Mouse (Mus musculus) lung, embryonic 16.5 days (tissue): ENCODE data around the gene Hspbp1. TPM values are rescaled to one million over a fixed set of nuclear protein-coding genes. Genes with fewer than 3 reads are reported as not detected.

ENCODE experiments used
- ATAC-seq: fragments of 200-750 bp; cut with Nextera tagmentation; 2 replicates; pipeline ENCODE4 v1.8.0; 2017; ENCODE audit warnings: low read depth, mild to moderate bottlenecking, moderate library complexity
- H3K27ac ChIP-seq: fragments of 300-500 bp; sonication (generic); 2 replicates; pipeline ENCODE4 v1.5.1; 2014; ENCODE audit warnings: mild to moderate bottlenecking, control low read depth, low read length
- H3K27me3 ChIP-seq: fragments of 300-500 bp; sonication (generic); 2 replicates; pipeline ENCODE4 v1.6.1; 2014; ENCODE audit warnings: low read depth, low read length, mixed read lengths; ENCODE audit not compliant: control insufficient read depth, insufficient read depth
- H3K36me3 ChIP-seq: fragments of 300-500 bp; sonication (generic); 2 replicates; pipeline ENCODE4 v1.6.1; 2014; ENCODE audit warnings: low read length; ENCODE audit not compliant: control insufficient read depth, insufficient read depth
- H3K4me1 ChIP-seq: fragments of 300-500 bp; sonication (generic); replicated peaks from 2 replicates; pipeline ENCODE4 v1.6.1; 2014; ENCODE audit warnings: low read length, mixed read lengths; ENCODE audit not compliant: control insufficient read depth, insufficient read depth
- H3K4me2 ChIP-seq: fragments of 300-500 bp; sonication (generic); 2 replicates; pipeline ENCODE4 v1.6.1; 2014; ENCODE audit warnings: low read depth, low read length, control low read depth
- H3K4me3 ChIP-seq: fragments of 300-500 bp; sonication (generic); 2 replicates; pipeline ENCODE4 v1.5.1; 2014; ENCODE audit warnings: mild to moderate bottlenecking, low read length, control low read depth
- H3K9ac ChIP-seq: fragments of 300-500 bp; sonication (generic); 2 replicates; pipeline ENCODE4 v1.6.1; 2014; ENCODE audit warnings: low read length, control low read depth
- H3K9me3 ChIP-seq: fragments of 300-500 bp; sonication (generic); 2 replicates; pipeline ENCODE4 v1.6.1; 2016; ENCODE audit warnings: low read length; ENCODE audit not compliant: control insufficient read depth
- WGBS: fragments of 180-500 bp; shearing (Covaris S2); extraction: QIAGEN DNeasy Blood & Tissue Kit; methylation state at CpG from one replicate; pipeline ENCODE4 v1.1.7; 2014; 5-methylcytosine and 5-hydroxymethylcytosine counted together
- polyA plus RNA-seq: library from polyadenylated mRNA; unstranded; fragments of >200 nt; fragmentation: Nextera tagmentation; extraction: Ambion mirVana; gene quantifications from 2 replicates; pipeline ENCODE4 v1.2.1, GENCODE M21; 2015

Gene Hspbp1
- polyA plus RNA-seq, result 85.7 and 90.9 TPM in 2 replicates

- Histone ChIP-seq H3K27ac (peak within 1 kb of the TSS; percentile 17), H3K4me2 (peak within 1 kb of the TSS; percentile 92), H3K4me3 (peak within 1 kb of the TSS; percentile 75), H3K27me3 (no peaks in the 10 kb centered on the region; the same call in 1 of the 2 replicates), H3K9me3 (no peaks in the 10 kb centered on the region), H3K36me3 (peaks cover 3% of the 10 kb centered on the region), H3K4me1 (peaks cover 6% of the 10 kb centered on the region), H3K9ac (peak within 1 kb of the TSS; percentile 67)
- peak; percentile 98 for ATAC-seq
- WGBS, result under 1% methylated on average over 32 of the region's 32 CpGs
Measured at GRCm38 (mm10) chr7:4684632-4685417, at the start of gene Hspbp1. Gene Hspbp1 (minus strand): TSS chr7:4685068.

- Histone ChIP-seq H3K27ac (no peak overlapping the region), H3K9ac (no peak overlapping the region), H3K9me3 (no peaks in the 10 kb centered on the region), H3K4me1 (no peaks in the 10 kb centered on the region), H3K4me2 (no peak overlapping the region), H3K27me3 (no peaks in the 10 kb centered on the region), H3K36me3 (no peaks in the 10 kb centered on the region), H3K4me3 (no peak overlapping the region)
- WGBS, result 49% methylated on average over 6 of the region's 6 CpGs
- ATAC-seq, result no peak
Measured at GRCm38 (mm10) chr7:4732968-4733392, 48.1 kb upstream of the Hspbp1 start.

- Histone ChIP-seq H3K4me2 (no peak overlapping the region), H3K27me3 (no peaks in the 10 kb centered on the region), H3K9me3 (no peaks in the 10 kb centered on the region), H3K27ac (no peak overlapping the region), H3K4me1 (no peaks in the 10 kb centered on the region), H3K4me3 (no peak overlapping the region), H3K9ac (no peak overlapping the region), H3K36me3 (no peaks in the 10 kb centered on the region)
- no peak for ATAC-seq
- 75% methylated on average over 5 of the region's 5 CpGs for WGBS
Measured at GRCm38 (mm10) chr7:4731090-4731489, 46.2 kb upstream of the Hspbp1 start.

GRCm38 (mm10) chr7:4725169-4725568 is 40.3 kb upstream of the Hspbp1 start, which contains the start of gene Tmem150b:
Gene Tmem150b (minus strand): TSS chr7:4725249.
- 61% methylated on average over 7 of the region's 7 CpGs for WGBS
- no peak within 1 kb of the TSS for H3K4me3 ChIP-seq
- H3K27me3 ChIP-seq, result no peaks in the 10 kb centered on the region
- ATAC-seq, result no peak
- H3K4me1 ChIP-seq, result no peaks in the 10 kb centered on the region
- H3K27ac ChIP-seq, result no peak within 1 kb of the TSS
- no peak within 1 kb of the TSS for H3K9ac ChIP-seq
- no peaks in the 10 kb centered on the region for H3K36me3 ChIP-seq
- no peaks in the 10 kb centered on the region for H3K9me3 ChIP-seq
- H3K4me2 ChIP-seq, result no peak within 1 kb of the TSS

- no peak overlapping the region for H3K9ac ChIP-seq
- no peak overlapping the region for H3K4me2 ChIP-seq
- H3K9me3 ChIP-seq, result no peaks in the 10 kb centered on the region
- 17% methylated on average over 3 of the region's 3 CpGs for WGBS
- H3K27me3 ChIP-seq, result no peaks in the 10 kb centered on the region
- H3K4me3 ChIP-seq, result no peak overlapping the region
- no peaks in the 10 kb centered on the region for H3K4me1 ChIP-seq
- no peak overlapping the region for H3K27ac ChIP-seq
- ATAC-seq, result no peak
- no peaks in the 10 kb centered on the region for H3K36me3 ChIP-seq
Measured at GRCm38 (mm10) chr7:4724359-4724758, 39.5 kb upstream of the Hspbp1 start.

GRCm38 (mm10) chr7:4723508-4723907 is 38.6 kb upstream of the Hspbp1 start:
- H3K27ac ChIP-seq, result no peak overlapping the region
- peak overlapping the region; percentile 42 for H3K9ac ChIP-seq
- no peaks in the 10 kb centered on the region for H3K36me3 ChIP-seq
- WGBS, result 31% methylated on average over 12 of the region's 12 CpGs
- no peaks in the 10 kb centered on the region for H3K27me3 ChIP-seq
- H3K4me1 ChIP-seq, result no peaks in the 10 kb centered on the region
- peak overlapping the region; percentile 39 for H3K4me3 ChIP-seq
- peak; percentile 73 for ATAC-seq
- H3K4me2 ChIP-seq, result peak overlapping the region; percentile 55
- no peaks in the 10 kb centered on the region for H3K9me3 ChIP-seq

GRCm38 (mm10) chr7:4719276-4719675 is 34.4 kb upstream of the Hspbp1 start:
- no peak overlapping the region for H3K27ac ChIP-seq
- H3K9me3 ChIP-seq, result no peaks in the 10 kb centered on the region
- no peak overlapping the region for H3K4me2 ChIP-seq
- no peaks in the 10 kb centered on the region for H3K27me3 ChIP-seq
- H3K4me3 ChIP-seq, result no peak overlapping the region
- H3K36me3 ChIP-seq, result no peaks in the 10 kb centered on the region; the same call in 1 of the 2 replicates
- 86% methylated on average over 3 of the region's 3 CpGs for WGBS
- H3K4me1 ChIP-seq, result no peaks in the 10 kb centered on the region
- no peak for ATAC-seq
- H3K9ac ChIP-seq, result no peak overlapping the region

- Histone ChIP-seq H3K27me3 (no peaks in the 10 kb centered on the region), H3K9ac (no peak overlapping the region), H3K4me2 (no peak overlapping the region), H3K9me3 (no peaks in the 10 kb centered on the region), H3K36me3 (no peaks in the 10 kb centered on the region; the same call in 1 of the 2 replicates), H3K4me1 (no peaks in the 10 kb centered on the region), H3K4me3 (no peak overlapping the region), H3K27ac (no peak overlapping the region)
- WGBS, result 67% methylated on average over 6 of the region's 6 CpGs
- no peak for ATAC-seq
Measured at GRCm38 (mm10) chr7:4716955-4717354, 32.1 kb upstream of the Hspbp1 start.

- Histone ChIP-seq H3K4me2 (no peak overlapping the region), H3K4me1 (no peaks in the 10 kb centered on the region), H3K9me3 (no peaks in the 10 kb centered on the region), H3K36me3 (peaks cover 11% of the 10 kb centered on the region), H3K4me3 (no peak overlapping the region), H3K27me3 (no peaks in the 10 kb centered on the region), H3K27ac (no peak overlapping the region), H3K9ac (no peak overlapping the region)
- ATAC-seq, result no peak
- WGBS, result 79% methylated on average over 3 of the region's 3 CpGs
Measured at GRCm38 (mm10) chr7:4712594-4712993, 27.7 kb upstream of the Hspbp1 start.
